Mouse (Mus musculus): ENCODE data around the gene 2310046K23Rik. TPM values are rescaled to one million over a fixed set of nuclear protein-coding genes. Genes with fewer than 3 reads are reported as not detected.

2310046K23Rik gene
- polyA plus RNA-seq (2017; shearing (Covaris generic)) = not detected

GRCm38 (mm10) chr3:92534411-92534810, at the start of gene 2310046K23Rik:
TSS of gene 2310046K23Rik (minus strand) at chr3:92534511.

GRCm38 (mm10) chr3:92573449-92574041, 39.2 kb upstream of the 2310046K23Rik start, which contains the start of gene Ivl:
TSS of gene Ivl (minus strand) at chr3:92573735.

GRCm38 (mm10) chr3:92500393-92500792, 33.9 kb downstream of the 2310046K23Rik start, which contains the start of gene Sprr4:
TSS of gene Sprr4 (minus strand) at chr3:92500493.

GRCm38 (mm10) chr3:92485863-92486262, 48.4 kb downstream of the 2310046K23Rik start, which contains the start of gene Sprr1a:
TSS of gene Sprr1a (minus strand) at chr3:92485895.

Other genes with a start within 250 kb of the 2310046K23Rik start
- gene Sprr2a3, start 249.1 kb downstream of the 2310046K23Rik start, polyA plus RNA-seq (2017; shearing (Covaris generic)) = not detected
- not detected for gene Sprr2b, start 217.9 kb downstream of the 2310046K23Rik start, polyA plus RNA-seq (2017; shearing (Covaris generic))
- not detected for gene Sprr2d, start 195.4 kb downstream of the 2310046K23Rik start, polyA plus RNA-seq (2017; shearing (Covaris generic))
- not detected for gene Sprr2e, start 182.4 kb downstream of the 2310046K23Rik start, polyA plus RNA-seq (2017; shearing (Covaris generic))
- gene Sprr2f, start 169.3 kb downstream of the 2310046K23Rik start, polyA plus RNA-seq (2017; shearing (Covaris generic)) = not detected
- gene Sprr2h, start 148.8 kb downstream of the 2310046K23Rik start, polyA plus RNA-seq (2017; shearing (Covaris generic)) = not detected
- not detected for gene Sprr2i, start 126.5 kb downstream of the 2310046K23Rik start, polyA plus RNA-seq (2017; shearing (Covaris generic))
- gene Sprr2j-ps, start 116.4 kb downstream of the 2310046K23Rik start, polyA plus RNA-seq (2017; shearing (Covaris generic)) = not detected
- gene Gm9774, start 105.1 kb downstream of the 2310046K23Rik start, polyA plus RNA-seq (2017; shearing (Covaris generic)) = 25.1 TPM
- gene Sprr2k, start 101.9 kb downstream of the 2310046K23Rik start, polyA plus RNA-seq (2017; shearing (Covaris generic)) = not detected
- gene Sprr1b, start 95.7 kb downstream of the 2310046K23Rik start, polyA plus RNA-seq (2017; shearing (Covaris generic)) = not detected
- gene Sprr3, start 75.8 kb downstream of the 2310046K23Rik start, polyA plus RNA-seq (2017; shearing (Covaris generic)) = not detected
- not detected for gene Sprr1a, start 48.6 kb downstream of the 2310046K23Rik start, polyA plus RNA-seq (2017; shearing (Covaris generic))
- not detected for gene Sprr4, start 34.0 kb downstream of the 2310046K23Rik start, polyA plus RNA-seq (2017; shearing (Covaris generic))
- not detected for gene Ivl, start 39.2 kb upstream of the 2310046K23Rik start, polyA plus RNA-seq (2017; shearing (Covaris generic))
- gene Smcp, start 54.5 kb upstream of the 2310046K23Rik start, polyA plus RNA-seq (2017; shearing (Covaris generic)) = not detected
- gene 2210017I01Rik, start 73.0 kb upstream of the 2310046K23Rik start, polyA plus RNA-seq (2017; shearing (Covaris generic)) = not detected
- gene Lce6a, start 87.1 kb upstream of the 2310046K23Rik start, polyA plus RNA-seq (2017; shearing (Covaris generic)) = not detected
- not detected for gene Lce1a1, start 113.8 kb upstream of the 2310046K23Rik start, polyA plus RNA-seq (2017; shearing (Covaris generic))
- not detected for gene Lce1b, start 122.4 kb upstream of the 2310046K23Rik start, polyA plus RNA-seq (2017; shearing (Covaris generic))
- not detected for gene Lce1a2, start 135.8 kb upstream of the 2310046K23Rik start, polyA plus RNA-seq (2017; shearing (Covaris generic))
- not detected for gene Lce1c, start 144.7 kb upstream of the 2310046K23Rik start, polyA plus RNA-seq (2017; shearing (Covaris generic))
- not detected for gene Lce1d, start 152.7 kb upstream of the 2310046K23Rik start, polyA plus RNA-seq (2017; shearing (Covaris generic))
- not detected for gene Lce1e, start 174.6 kb upstream of the 2310046K23Rik start, polyA plus RNA-seq (2017; shearing (Covaris generic))
- gene Lce1f, start 185.8 kb upstream of the 2310046K23Rik start, polyA plus RNA-seq (2017; shearing (Covaris generic)) = not detected
- gene Gm38119, start 204.6 kb upstream of the 2310046K23Rik start, polyA plus RNA-seq (2017; shearing (Covaris generic)) = not detected
- not detected for gene Lce1g, start 217.8 kb upstream of the 2310046K23Rik start, polyA plus RNA-seq (2017; shearing (Covaris generic))
- not detected for gene Lce1h, start 230.6 kb upstream of the 2310046K23Rik start, polyA plus RNA-seq (2017; shearing (Covaris generic))
- gene Lce1i, start 244.4 kb upstream of the 2310046K23Rik start, polyA plus RNA-seq (2017; shearing (Covaris generic)) = not detected